Mouse (Mus musculus) embryo, embryonic 10 days (tissue): ENCODE data around the gene Foxj1.

Experiments used
- DNase-seq: peaks from one replicate; pipeline ENCODE4 v3.0.0-alpha.2; 2015; ENCODE audit warnings: low spot score

Foxj1 gene

GRCm38 (mm10) chr11:116305423-116305822 is 29.8 kb downstream of the Foxj1 start:
- no peak for DNase-seq

GRCm38 (mm10) chr11:116298621-116299020 is 36.6 kb downstream of the Foxj1 start:
- no peak for DNase-seq

GRCm38 (mm10) chr11:116298221-116298620 is 37.0 kb downstream of the Foxj1 start:
- DNase-seq = no peak

GRCm38 (mm10) chr11:116297017-116297416 is 38.2 kb downstream of the Foxj1 start:
- no peak for DNase-seq

GRCm38 (mm10) chr11:116296191-116296734 is 38.9 kb downstream of the Foxj1 start:
- DNase-seq = no peak

GRCm38 (mm10) chr11:116294319-116294718 is 40.9 kb downstream of the Foxj1 start:
- peak; percentile 92 for DNase-seq

GRCm38 (mm10) chr11:116293538-116294137 is 41.6 kb downstream of the Foxj1 start:
- no peak for DNase-seq

- DNase-seq = no peak
Observed at GRCm38 (mm10) chr11:116292401-116292800, 42.8 kb downstream of the Foxj1 start.

GRCm38 (mm10) chr11:116290556-116290955 is 44.6 kb downstream of the Foxj1 start:
- no peak for DNase-seq

GRCm38 (mm10) chr11:116287351-116287750 is 47.8 kb downstream of the Foxj1 start:
- DNase-seq = no peak

- no peak for DNase-seq
Observed at GRCm38 (mm10) chr11:116285770-116286191, 49.4 kb downstream of the Foxj1 start.

GRCm38 (mm10) chr11:116283982-116284381 is 51.2 kb downstream of the Foxj1 start:
- no peak for DNase-seq

GRCm38 (mm10) chr11:116282912-116283521 is 52.2 kb downstream of the Foxj1 start:
- no peak for DNase-seq

- peak; percentile 49 for DNase-seq
Observed at GRCm38 (mm10) chr11:116282089-116282488, 53.1 kb downstream of the Foxj1 start.

- no peak for DNase-seq
Observed at GRCm38 (mm10) chr11:116281671-116282070, 53.5 kb downstream of the Foxj1 start.

GRCm38 (mm10) chr11:116280751-116281663 is 54.2 kb downstream of the Foxj1 start, which contains the start of gene Galr2:
Gene Galr2 (plus strand): TSS chr11:116280939.
- DNase-seq = peak; percentile 32
